Mouse (Mus musculus) midbrain, embryonic 13.5 days (tissue): ENCODE data around the gene Optn. TPM values are rescaled to one million over a fixed set of nuclear protein-coding genes. Genes with fewer than 3 reads are reported as not detected.

Experiments used
- ATAC-seq: fragments of 200-750 bp; cut with Nextera tagmentation; 2 replicates; pipeline ENCODE4 v1.8.0; 2017; ENCODE audit warnings: mild to moderate bottlenecking, moderate TSS enrichment, moderate library complexity
- H3K27ac ChIP-seq: fragments of 300-500 bp; sonication (generic); 2 replicates; pipeline ENCODE4 v1.5.1; 2015; ENCODE audit warnings: inconsistent platforms, mild to moderate bottlenecking, moderate library complexity
- H3K27me3 ChIP-seq: fragments of 300-500 bp; sonication (generic); 2 replicates; pipeline ENCODE4 v1.6.1; 2015; ENCODE audit warnings: mild to moderate bottlenecking, inconsistent platforms
- H3K36me3 ChIP-seq: fragments of 300-500 bp; sonication (generic); 2 replicates; pipeline ENCODE4 v1.6.1; 2015; ENCODE audit warnings: mild to moderate bottlenecking, inconsistent platforms
- H3K4me1 ChIP-seq: fragments of 300-500 bp; sonication (generic); replicated peaks from 2 replicates; pipeline ENCODE4 v1.6.1; 2015; ENCODE audit warnings: inconsistent platforms
- H3K4me2 ChIP-seq: fragments of 300-500 bp; sonication (generic); replicated peaks from 2 replicates; pipeline ENCODE4 v1.6.1; 2015; ENCODE audit warnings: moderate library complexity, mild to moderate bottlenecking, inconsistent platforms
- H3K4me3 ChIP-seq: fragments of 300-500 bp; sonication (generic); replicated peaks from 2 replicates; pipeline ENCODE4 v1.5.1; 2015; ENCODE audit warnings: mild to moderate bottlenecking, inconsistent platforms
- H3K9ac ChIP-seq: fragments of 300-500 bp; sonication (generic); replicated peaks from 2 replicates; pipeline ENCODE4 v1.6.1; 2015; ENCODE audit warnings: mild to moderate bottlenecking, inconsistent platforms
- H3K9me3 ChIP-seq: fragments of 300-500 bp; sonication (generic); 2 replicates; pipeline ENCODE4 v1.6.1; 2016; ENCODE audit warnings: mild to moderate bottlenecking, inconsistent platforms
- WGBS: fragments of 180-500 bp; shearing (Covaris S2); methylation state at CpG from one replicate; pipeline ENCODE4 v1.1.7; 2015; 5-methylcytosine and 5-hydroxymethylcytosine counted together
- polyA plus RNA-seq: library from polyadenylated mRNA; unstranded; fragments of >200 nt; fragmentation: Nextera tagmentation; extraction: Ambion mirVana; gene quantifications from 2 replicates; pipeline ENCODE4 v1.2.1, GENCODE M21; 2015

The Optn gene
- polyA plus RNA-seq, 1 experiment from 2014 or later, result 5.8 TPM

DNA sequence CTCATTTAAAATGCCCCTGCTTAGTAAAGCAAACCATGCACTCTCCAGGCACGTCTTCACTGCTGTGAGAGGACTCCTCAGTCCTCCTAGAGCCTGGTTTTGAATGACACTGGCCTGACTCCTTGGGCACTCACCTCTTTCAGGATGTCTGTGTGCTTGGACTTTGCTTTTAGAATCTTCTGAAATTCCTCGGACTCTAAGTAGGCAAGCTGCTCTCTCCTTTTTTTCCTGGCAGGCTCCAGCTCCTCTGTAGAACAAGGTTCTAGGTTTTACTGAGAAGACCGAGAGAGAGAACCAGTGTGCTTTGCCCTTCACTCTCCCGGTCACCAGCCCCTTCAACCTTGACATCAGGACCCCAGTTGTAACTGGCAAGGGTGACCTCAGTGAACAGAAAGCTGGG lies 69.4 kb downstream of the Optn start:
- Histone ChIP-seq H3K4me2 (no peak overlapping the region), H3K4me3 (no peak overlapping the region), H3K4me1 (no peaks in the 10 kb centered on the region), H3K27me3 (no peaks in the 10 kb centered on the region), H3K36me3 (peaks cover 26% of the 10 kb centered on the region), H3K27ac (no peak overlapping the region), H3K9me3 (no peaks in the 10 kb centered on the region), H3K9ac (no peak overlapping the region)
- ATAC-seq, result no peak
- WGBS, result 89% methylated on average over 4 of the region's 4 CpGs

DNA sequence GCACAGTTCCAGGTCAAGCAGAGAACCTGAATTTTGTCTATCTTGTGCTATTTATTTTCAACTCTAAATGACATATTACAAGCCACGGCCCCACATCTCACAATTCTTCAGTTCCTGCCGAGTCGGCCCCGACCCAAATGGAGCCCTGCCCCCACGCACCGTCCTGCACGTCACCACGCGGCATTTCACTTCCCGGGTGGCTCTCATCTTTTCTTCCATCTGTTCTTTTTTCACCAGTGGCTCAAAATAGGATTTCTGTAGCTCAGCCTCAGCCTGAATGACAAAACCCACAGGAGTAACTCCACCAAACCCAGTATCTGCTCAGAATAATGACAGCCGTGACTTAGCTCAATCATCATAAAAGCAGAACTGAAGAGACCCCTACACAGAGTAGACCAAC lies 70.3 kb downstream of the Optn start:
- no peak overlapping the region for H3K4me3 ChIP-seq
- H3K4me2 ChIP-seq, result no peak overlapping the region
- WGBS, result 93% methylated on average over 11 of the region's 11 CpGs
- H3K4me1 ChIP-seq, result no peaks in the 10 kb centered on the region
- ATAC-seq, result no peak
- peaks cover 22% of the 10 kb centered on the region for H3K36me3 ChIP-seq
- no peaks in the 10 kb centered on the region for H3K9me3 ChIP-seq
- H3K27ac ChIP-seq, result no peak overlapping the region
- no peak overlapping the region for H3K9ac ChIP-seq
- no peaks in the 10 kb centered on the region for H3K27me3 ChIP-seq

DNA sequence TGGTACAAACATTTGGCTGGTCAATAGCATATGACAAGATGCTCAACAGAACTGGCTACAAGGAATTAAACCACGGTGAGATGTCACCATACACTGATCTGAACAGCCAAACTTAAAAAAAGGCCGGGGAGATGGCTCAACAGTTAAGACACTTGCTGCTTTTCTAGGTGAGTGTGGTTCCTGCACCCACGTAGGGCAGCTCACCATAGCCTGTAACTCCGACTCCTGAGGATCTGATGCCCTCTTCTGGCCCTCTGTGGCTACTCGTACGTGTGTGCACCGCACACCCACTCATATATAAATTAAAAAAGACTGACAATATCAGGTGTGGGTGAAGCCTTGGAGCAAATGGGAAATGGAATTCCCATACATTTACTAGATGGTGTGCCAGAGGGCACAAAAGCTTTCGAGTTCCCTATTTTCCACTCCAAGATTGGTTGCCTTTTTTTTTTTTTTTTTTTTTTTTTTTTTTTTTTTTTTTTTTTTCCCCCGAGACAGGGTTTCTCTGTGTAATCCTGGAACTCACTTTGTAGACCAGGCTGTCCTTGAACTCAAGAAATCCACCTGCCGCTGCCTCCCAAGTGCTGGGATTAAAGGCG lies 74.9 kb downstream of the Optn start:
- H3K27me3 ChIP-seq, result no peaks in the 10 kb centered on the region
- H3K27ac ChIP-seq, result no peak overlapping the region
- no peaks in the 10 kb centered on the region for H3K9me3 ChIP-seq
- WGBS, result 77% methylated on average over 11 of the region's 11 CpGs
- H3K4me3 ChIP-seq, result no peak overlapping the region
- no peak for ATAC-seq
- H3K36me3 ChIP-seq, result peaks cover 13% of the 10 kb centered on the region
- H3K4me1 ChIP-seq, result no peaks in the 10 kb centered on the region
- no peak overlapping the region for H3K4me2 ChIP-seq
- no peak overlapping the region for H3K9ac ChIP-seq

DNA sequence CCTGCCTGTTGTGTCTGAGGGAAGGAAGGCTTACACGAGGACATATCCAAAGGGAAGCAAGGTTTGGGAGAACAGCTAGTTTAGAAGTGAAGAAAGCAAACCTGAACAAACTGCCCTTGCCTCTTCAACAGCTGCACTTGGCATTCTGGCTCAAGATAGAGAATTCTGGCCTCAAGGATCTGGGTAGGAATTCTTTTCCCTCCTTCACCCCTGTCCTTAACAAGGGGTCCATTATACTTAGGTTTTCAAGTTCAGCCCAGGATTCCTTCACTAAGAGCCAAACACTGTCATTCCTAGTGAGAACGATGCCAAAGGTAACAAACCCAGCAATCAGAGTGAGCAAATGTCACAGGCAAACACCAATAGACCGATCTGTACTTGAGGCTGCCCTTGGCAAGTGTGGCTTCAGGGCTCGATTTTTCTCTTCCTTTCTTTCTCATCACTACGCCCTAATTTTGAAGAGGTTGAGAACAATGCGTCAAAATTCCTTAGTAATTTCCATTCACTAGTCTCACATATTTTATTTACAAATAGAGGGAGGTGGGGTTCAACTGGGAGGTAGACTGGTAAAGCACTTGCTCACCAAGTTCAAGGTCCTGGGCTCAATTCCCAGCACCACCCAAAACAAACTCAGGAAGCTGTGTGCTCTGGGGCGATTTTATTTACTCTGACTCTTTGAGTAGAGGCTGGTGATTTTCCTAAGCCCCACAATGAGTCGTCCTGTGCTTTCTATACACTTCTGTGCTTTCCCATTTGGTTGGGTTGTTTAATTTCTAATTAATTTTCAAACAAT lies 76.3 kb downstream of the Optn start:
- no peak for ATAC-seq
- 83% methylated on average over 8 of the region's 8 CpGs for WGBS
- no peak overlapping the region for H3K4me2 ChIP-seq

DNA sequence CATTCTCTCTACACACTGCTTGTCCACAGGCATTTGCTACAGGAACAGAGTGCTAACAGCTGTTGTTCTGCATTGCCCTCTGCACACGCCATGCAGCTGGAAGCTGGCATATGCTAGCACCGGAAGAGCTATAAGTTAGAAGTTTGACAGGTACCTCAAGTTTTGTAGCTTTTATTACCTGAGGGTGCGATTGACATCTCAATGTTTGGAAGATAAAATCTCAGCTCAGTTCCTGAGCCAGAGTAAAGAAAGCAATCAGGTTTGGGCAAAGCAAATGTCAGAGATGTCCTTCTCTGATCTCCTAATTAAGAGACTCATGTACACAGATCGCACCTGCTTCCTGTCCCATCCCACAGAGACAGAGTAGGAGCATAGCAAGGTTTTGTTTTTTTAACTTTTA lies 77.1 kb downstream of the Optn start:
- Histone ChIP-seq H3K9ac (no peak overlapping the region), H3K4me2 (no peak overlapping the region), H3K36me3 (0 out of 2 replicates have a peak, but pooled peaks cover 5% of the 10 kb centered on the region), H3K4me1 (no peaks in the 10 kb centered on the region), H3K4me3 (no peak overlapping the region), H3K27me3 (no peaks in the 10 kb centered on the region), H3K27ac (no peak overlapping the region), H3K9me3 (no peaks in the 10 kb centered on the region)
- 94% methylated on average over 4 of the region's 4 CpGs for WGBS
- ATAC-seq, result no peak

More for the DNA sequence above, 76.3 kb downstream of the Optn start:
- no peaks in the 10 kb centered on the region for H3K27me3 ChIP-seq
- H3K27ac ChIP-seq, result no peak overlapping the region
- no peaks in the 10 kb centered on the region for H3K4me1 ChIP-seq
- H3K9me3 ChIP-seq, result no peaks in the 10 kb centered on the region
- no peak overlapping the region for H3K9ac ChIP-seq
- H3K4me3 ChIP-seq, result no peak overlapping the region
- peaks cover 8% of the 10 kb centered on the region; the same call in 1 of the 2 replicates for H3K36me3 ChIP-seq

DNA sequence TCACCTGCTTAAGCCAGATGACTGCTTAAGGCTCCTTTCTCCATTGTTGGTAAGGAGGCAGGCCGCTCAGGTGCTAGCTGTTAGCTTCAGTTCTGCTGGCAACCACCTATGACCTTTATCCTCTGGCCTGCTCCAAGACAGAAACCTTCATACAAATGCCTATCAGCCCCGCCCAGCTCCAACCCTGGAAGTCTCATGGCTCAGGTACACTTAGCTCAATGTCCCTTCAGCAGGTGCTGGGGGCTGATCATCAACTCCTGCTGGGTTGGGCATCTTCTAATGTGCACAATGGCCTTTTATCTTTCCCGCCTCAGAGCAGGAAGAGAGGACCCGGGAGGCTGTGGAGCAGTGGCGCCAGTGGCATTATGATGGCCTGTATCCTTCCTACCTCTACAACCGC lies 78.9 kb downstream of the Optn start:
- H3K9me3 ChIP-seq, result no peaks in the 10 kb centered on the region
- H3K4me2 ChIP-seq, result no peak overlapping the region
- H3K27ac ChIP-seq, result no peak overlapping the region
- no peak overlapping the region for H3K4me3 ChIP-seq
- no peaks in the 10 kb centered on the region for H3K36me3 ChIP-seq
- H3K4me1 ChIP-seq, result no peaks in the 10 kb centered on the region
- ATAC-seq, result no peak
- 80% methylated on average over 6 of the region's 6 CpGs for WGBS
- no peaks in the 10 kb centered on the region for H3K27me3 ChIP-seq
- H3K9ac ChIP-seq, result no peak overlapping the region

DNA sequence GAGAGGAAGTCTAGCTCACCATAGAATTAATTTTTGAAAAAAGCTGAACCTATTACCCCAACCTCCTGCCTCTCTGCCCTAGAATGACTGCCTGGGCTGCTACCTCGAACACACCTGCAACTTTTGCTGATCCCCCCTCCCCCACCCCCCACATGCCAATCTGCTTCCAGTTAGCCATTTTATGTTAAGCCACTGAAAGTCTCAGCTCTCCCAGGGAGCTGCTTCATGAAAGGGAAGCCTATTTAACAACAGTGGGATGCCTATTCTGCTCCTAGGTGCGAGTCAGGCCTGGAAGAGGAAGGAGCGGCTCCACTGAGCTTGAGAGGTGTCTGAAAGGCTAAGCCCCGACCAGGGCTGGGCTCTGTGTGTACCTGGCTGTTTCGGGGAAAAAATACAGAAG lies 79.9 kb downstream of the Optn start:
- Histone ChIP-seq H3K27ac (no peak overlapping the region), H3K9me3 (no peaks in the 10 kb centered on the region), H3K9ac (no peak overlapping the region; the same call in 1 of the 2 replicates), H3K4me1 (no peaks in the 10 kb centered on the region), H3K4me3 (no peak overlapping the region), H3K4me2 (no peak overlapping the region), H3K27me3 (no peaks in the 10 kb centered on the region), H3K36me3 (no peaks in the 10 kb centered on the region)
- 25% methylated on average over 5 of the region's 5 CpGs for WGBS
- no peak for ATAC-seq

DNA sequence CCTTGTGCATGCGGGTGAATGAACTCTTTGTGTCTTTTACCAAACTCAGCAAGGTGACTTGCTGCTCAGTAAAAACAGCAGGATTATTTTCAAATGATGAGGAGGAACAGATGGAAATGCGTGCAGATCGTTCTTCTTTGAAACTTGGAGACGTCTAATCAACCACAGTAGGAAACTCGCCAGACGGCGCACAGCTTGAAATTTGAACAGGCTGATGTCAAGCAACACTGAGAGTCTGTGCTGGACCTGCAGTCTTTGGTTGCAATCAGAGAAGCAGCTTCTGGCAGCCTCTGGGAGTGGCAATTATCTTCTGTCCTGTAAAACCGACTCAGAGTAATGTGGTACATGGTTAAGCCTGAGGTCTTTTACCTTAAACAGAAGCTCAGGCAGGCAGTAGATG lies 85.8 kb downstream of the Optn start:
- no peak for ATAC-seq
- no peak overlapping the region for H3K4me2 ChIP-seq

DNA sequence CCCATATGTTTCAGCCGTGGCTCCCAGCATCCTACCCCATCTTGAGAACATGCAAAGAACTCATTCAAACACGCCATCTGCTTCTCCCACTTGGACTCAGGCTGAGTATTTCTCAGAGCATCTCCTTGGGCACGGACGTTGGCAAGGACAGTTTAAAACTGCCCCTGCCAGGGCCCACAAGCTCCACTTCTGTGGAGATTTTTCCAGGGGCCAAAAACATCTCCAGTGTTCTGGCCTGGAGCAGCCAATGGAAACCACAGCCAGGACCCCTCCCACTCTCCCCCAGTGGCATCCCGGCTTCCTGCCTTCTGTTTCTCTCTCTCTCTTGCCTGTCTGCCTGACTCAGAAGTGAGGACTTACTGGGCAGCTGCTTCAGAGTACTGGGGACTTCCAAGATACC lies 88.0 kb downstream of the Optn start, which contains the start of gene Ucma:
Gene Ucma, plus strand, starts transcription at position 316 of the 400 bp plus-strand sequence.
- H3K4me2 ChIP-seq, result no peak within 1 kb of the TSS
- WGBS, result 86% methylated on average over 5 of the region's 5 CpGs

More for the DNA sequence above, 85.8 kb downstream of the Optn start:
- 33% methylated on average over 8 of the region's 8 CpGs for WGBS
- no peak overlapping the region for H3K9ac ChIP-seq
- H3K27ac ChIP-seq, result no peak overlapping the region
- H3K9me3 ChIP-seq, result no peaks in the 10 kb centered on the region
- H3K4me3 ChIP-seq, result no peak overlapping the region
- no peaks in the 10 kb centered on the region for H3K4me1 ChIP-seq
- no peaks in the 10 kb centered on the region for H3K27me3 ChIP-seq
- H3K36me3 ChIP-seq, result no peaks in the 10 kb centered on the region

More for the DNA sequence above, 88.0 kb downstream of the Optn start, which contains the start of gene Ucma:
- Histone ChIP-seq H3K27ac (no peak within 1 kb of the TSS), H3K9me3 (no peaks in the 10 kb centered on the region), H3K4me3 (no peak within 1 kb of the TSS), H3K27me3 (no peaks in the 10 kb centered on the region), H3K9ac (no peak within 1 kb of the TSS), H3K36me3 (no peaks in the 10 kb centered on the region), H3K4me1 (no peaks in the 10 kb centered on the region)
- no peak for ATAC-seq

Other genes starting within 250 kb of the Optn start
- gene Sephs1, start 182.5 kb downstream of the Optn start, polyA plus RNA-seq, result 77.8 and 78.4 TPM in 2 replicates
- 47.4 and 51.2 TPM in 2 replicates for gene Phyh, start 145.0 kb downstream of the Optn start, polyA plus RNA-seq
- gene Ucma, start 87.9 kb downstream of the Optn start, polyA plus RNA-seq, result 0.36 TPM in 1 of 2 replicates, not detected in the other
- gene Mcm10, start 51.3 kb downstream of the Optn start, polyA plus RNA-seq, result 10.7 and 11.2 TPM in 2 replicates
- 3.1 and 8.6 TPM in 2 replicates for gene Ccdc3, start 73.7 kb upstream of the Optn start, polyA plus RNA-seq